Mouse (Mus musculus) layer of hippocampus, adult 8-10 months (tissue): ENCODE measurements around the gene Usp27x. TPM values are rescaled to one million over a fixed set of nuclear protein-coding genes. Genes with fewer than 3 reads are reported as not detected.

Source experiments
- DNase-seq, 2 experiments: peaks; one replicate each; pipeline ENCODE4 v3.0.0; 2022; ENCODE audit warnings: low spot score in 2 of 2
- total RNA-seq, 4 experiments: library from RNA; stranded (reverse); gene quantifications; 2 replicates each; pipeline ENCODE4 v1.2.4; 2022

The Usp27x gene
- total RNA-seq = 10 to 100 TPM; 13.6 to 15.9 (median 15.4) TPM

- peak; percentile 50 to 68 for DNase-seq
Measured at GRCm38 (mm10) chrX:7375716-7376480, at the start of gene Usp27x. Usp27x (minus strand) TSS chrX:7375830.

DNA sequence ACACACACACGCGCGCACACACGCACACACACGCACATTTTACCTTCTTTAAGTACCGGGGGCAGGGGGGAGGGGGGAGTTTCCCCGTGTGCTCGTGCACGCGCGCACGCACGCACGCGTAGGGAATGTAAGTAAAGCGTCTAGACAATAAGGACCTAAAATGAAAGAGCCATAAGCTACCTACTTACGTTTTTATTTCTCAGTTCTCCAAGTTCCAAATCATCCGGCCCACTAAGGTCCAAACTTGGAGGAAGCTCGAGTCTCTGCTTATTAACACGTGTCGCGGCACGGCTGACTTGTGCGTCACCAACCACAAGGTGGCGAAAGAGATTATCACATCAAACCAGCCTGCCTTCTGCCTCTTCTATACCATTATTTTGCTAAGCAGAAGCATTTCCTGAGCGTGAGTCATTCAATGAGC lies 47.1 kb upstream of the Usp27x start:
- peak; percentile 64 to 74 for DNase-seq

DNA sequence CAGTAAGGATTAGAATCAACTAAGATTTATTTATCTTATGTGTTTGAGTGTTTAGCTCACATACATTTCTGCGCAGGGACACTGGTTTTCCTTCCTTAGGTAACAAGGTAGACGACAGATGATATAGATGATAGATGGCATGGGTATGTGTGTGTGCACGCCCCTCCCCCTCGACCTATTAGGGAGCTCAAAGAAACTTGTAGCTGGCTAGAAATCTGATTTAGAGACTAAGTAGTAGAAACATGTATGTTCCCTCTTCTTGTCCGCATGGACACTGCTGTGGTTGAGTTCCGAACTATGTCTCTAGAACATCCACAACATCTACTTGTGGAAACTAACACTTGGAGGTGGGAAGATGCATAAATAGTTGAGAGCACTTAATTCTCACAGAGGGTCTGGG lies 46.5 kb upstream of the Usp27x start:
- DNase-seq = no peak

DNA sequence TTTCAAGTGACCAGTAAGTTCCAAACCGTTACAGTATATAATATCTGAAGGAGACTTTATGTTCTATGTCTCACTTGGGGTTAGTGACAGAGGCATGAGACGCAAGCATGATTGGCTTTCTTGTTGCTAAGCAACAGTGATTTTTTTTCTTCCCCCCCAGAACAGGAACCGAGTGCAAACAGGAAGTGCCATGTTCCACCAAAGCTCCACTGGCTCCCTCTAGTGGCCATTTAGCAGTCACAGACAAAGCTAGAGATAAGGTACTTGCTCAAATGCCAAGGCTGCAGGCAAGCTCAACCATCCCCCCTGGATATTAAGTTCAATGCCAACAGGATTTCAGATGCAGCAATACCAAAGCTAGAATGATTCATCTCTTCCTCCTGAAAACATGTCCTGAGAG lies 45.4 kb upstream of the Usp27x start:
- peak; percentile 58 to 68 for DNase-seq

- DNase-seq = peak; percentile 82 to 89
Measured at GRCm38 (mm10) chrX:7416178-7416871, 40.7 kb upstream of the Usp27x start.

GRCm38 (mm10) chrX:7415308-7415707 lies 39.7 kb upstream of the Usp27x start:
- DNase-seq = no peak

GRCm38 (mm10) chrX:7412239-7413033 lies 36.8 kb upstream of the Usp27x start:
- DNase-seq = no peak

- DNase-seq = no peak
Measured at GRCm38 (mm10) chrX:7376586-7376985, 956 bp upstream of the Usp27x start.

DNA sequence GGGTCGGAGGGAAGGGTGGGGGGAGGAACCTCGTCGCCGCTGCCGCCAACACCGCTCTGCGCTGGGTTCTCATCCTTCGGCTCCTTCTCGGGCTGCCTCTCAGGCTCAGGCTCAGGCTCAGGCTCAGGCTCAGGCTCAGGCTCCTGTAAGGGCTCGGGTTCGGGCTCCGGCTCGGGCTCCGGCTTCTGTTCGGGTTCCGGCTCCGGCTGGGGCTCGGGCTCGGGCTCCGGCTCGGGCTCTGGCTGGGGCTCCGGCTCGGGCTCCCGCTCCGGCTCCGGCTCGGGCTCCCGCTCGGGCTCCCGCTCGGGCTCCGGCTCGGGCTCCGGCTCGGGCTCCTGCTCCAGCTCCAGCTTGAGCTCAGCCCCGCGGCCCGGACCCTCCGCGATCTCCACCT lies 311 bp downstream of the Usp27x start:
- no peak for DNase-seq

DNA sequence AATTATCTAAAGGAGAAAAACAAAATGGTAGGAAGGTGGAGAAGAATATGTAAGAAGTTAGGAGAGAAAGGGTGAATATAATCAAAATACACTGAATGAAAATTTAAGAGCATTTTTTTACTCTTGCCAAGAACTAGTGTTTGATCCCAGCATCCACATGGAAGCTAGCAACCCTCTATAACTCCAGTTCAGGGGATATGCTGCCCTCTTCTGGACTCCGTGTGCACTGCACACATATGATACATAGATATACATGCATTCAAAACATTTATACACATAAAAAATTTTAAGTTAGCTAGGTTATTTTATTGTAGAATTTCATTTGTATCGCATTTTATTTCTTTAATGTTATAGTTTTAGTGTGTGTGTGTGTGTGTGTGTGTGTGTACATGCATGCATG lies 50.2 kb downstream of the Usp27x start:
- DNase-seq = no peak

GRCm38 (mm10) chrX:7322288-7322687 lies 53.3 kb downstream of the Usp27x start:
- peak; percentile 32 to 63 for DNase-seq

Other genes starting within 250 kb of the Usp27x start
- 1 to 10 TPM; 7.3 to 9.6 (median 8.2) TPM for gene Clcn5, start 56.5 kb downstream of the Usp27x start, total RNA-seq
- gene Foxp3, start 197.8 kb upstream of the Usp27x start, total RNA-seq = under 1 TPM in 1 of 4 experiments, not detected in 3; 0.09 TPM
- gene Ppp1r3f, start 198.5 kb upstream of the Usp27x start, total RNA-seq = 10 to 100 TPM; 16.1 to 20.2 (median 17.2) TPM
- gene Ccdc22, start 229.7 kb upstream of the Usp27x start, total RNA-seq = 10 to 100 TPM; 20.7 to 25.7 (median 23.1) TPM
- gene Cacna1f, start 231.3 kb upstream of the Usp27x start, total RNA-seq = under 1 TPM in 1 of 4 experiments, not detected in 3; 0.34 TPM